Mouse (Mus musculus): ENCODE measurements at regions not wholly inside any gene's neighbourhood (a gene's known extent, or its start where the extent isn't known, plus 50 kb on each side); places are given as distances from the start of the nearest gene placed in this dataset.

DNA sequence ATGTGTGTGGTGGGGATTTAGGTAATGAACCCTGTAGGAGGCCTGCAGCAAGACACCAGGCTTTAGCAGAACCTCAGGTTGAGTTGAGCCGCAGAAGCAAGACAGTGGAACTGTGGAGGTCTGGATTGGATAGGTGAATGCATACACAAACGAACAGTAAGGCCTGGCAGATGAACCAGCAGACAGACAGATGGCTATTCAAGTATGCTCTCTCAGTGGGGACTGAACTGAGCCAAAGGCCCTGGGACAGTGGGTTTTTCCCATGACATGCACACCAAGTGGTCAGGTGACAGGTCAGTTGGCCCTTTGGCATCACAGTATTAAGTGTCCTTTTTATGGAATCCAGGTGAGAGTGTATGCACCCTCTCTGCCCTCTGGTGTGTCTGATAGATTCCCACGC is 229.7 kb upstream of the Srek1ip1 start:
- no peak for TF ChIP-seq EP300 (IDR thresholded peaks at IDR 0.05; ENCODE audit: low read depth)
- TF ChIP-seq CTCF (IDR thresholded peaks at IDR 0.05; ENCODE audit: low read depth): no peak

All from liver, postnatal 0 days (tissue).